Mouse (Mus musculus): ENCODE data around the gene St13. TPM values are rescaled to one million over a fixed set of nuclear protein-coding genes. Genes with fewer than 3 reads are reported as not detected.

The St13 gene
- polyA plus RNA-seq, 2 experiments = 36.2 to 48.3 TPM

DNA sequence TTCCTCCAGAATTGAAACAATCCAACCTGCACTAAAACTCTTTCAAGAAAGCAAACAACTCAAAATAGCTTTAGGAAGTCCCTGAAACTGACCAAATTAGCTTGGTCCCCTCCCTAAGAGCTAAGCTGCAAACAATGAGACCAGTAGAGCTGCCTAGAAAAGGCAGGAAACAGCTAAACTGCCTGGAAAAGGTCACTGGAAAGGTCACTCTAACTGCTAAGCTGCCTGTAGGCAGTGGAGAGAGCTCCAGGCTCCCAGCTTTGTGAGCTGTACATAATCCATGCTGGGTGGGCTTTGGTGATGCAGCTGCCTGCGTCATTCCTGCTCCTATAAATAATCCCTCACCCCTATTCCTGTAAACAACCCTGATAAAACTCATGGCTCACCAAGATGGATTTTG is 29.5 kb downstream of the St13 start:
- H3K4me1 ChIP-seq (replicated peaks; ENCODE audit: control insufficient read depth in 2 of 2, insufficient read depth in 2 of 2, low read length in 1 of 2) = peaks cover 0 to 4% of the 10 kb centered on the region in 2 experiments; a peak in 1 of 4 replicates
- H3K9ac ChIP-seq (replicated peaks) = no peak overlapping the region
- H3K9me3 ChIP-seq (ENCODE audit: control insufficient read depth, low read length) = no peaks in the 10 kb centered on the region
- H3K4me3 ChIP-seq (ENCODE audit: insufficient read depth in 1 of 2, low read depth in 2 of 2, low read length in 2 of 2) = no peak overlapping the region
- peaks cover 32% of the 10 kb centered on the region for H3K36me3 ChIP-seq (replicated peaks; ENCODE audit: control insufficient read depth, insufficient read depth, low read depth)
- H3K4me2 ChIP-seq (ENCODE audit: low read depth) = no peak overlapping the region
- no peak for DNase-seq (ENCODE audit: low read depth in 3 of 3, low spot score in 3 of 3)
- H3K27me3 ChIP-seq (ENCODE audit: control insufficient read depth, insufficient read depth, low read length) = no peaks in the 10 kb centered on the region
- WGBS (ENCODE audit: insufficient replicate concordance) = 80% methylated on average over 1 of the region's 1 CpGs
- TF ChIP-seq CTCF (IDR thresholded peaks at IDR 0.05; ENCODE audit: low read depth) (no peak), EP300 (IDR thresholded peaks at IDR 0.05; ENCODE audit: low read depth) (no peak)
- ATAC-seq (ENCODE audit: insufficient read depth) = no peak
- H3K27ac ChIP-seq = no peak overlapping the region

- DNase-seq (ENCODE audit: low read depth in 3 of 3, low spot score in 3 of 3) = no peak
- TF ChIP-seq EP300 (IDR thresholded peaks at IDR 0.05; ENCODE audit: low read depth) (no peak), CTCF (IDR thresholded peaks at IDR 0.05; ENCODE audit: low read depth) (no peak)
- H3K4me3 ChIP-seq (ENCODE audit: insufficient read depth in 1 of 2, low read depth in 2 of 2, low read length in 2 of 2) = no peak overlapping the region
- peaks cover 31% of the 10 kb centered on the region for H3K36me3 ChIP-seq (replicated peaks; ENCODE audit: control insufficient read depth, insufficient read depth, low read depth)
- no peak overlapping the region for H3K4me2 ChIP-seq (ENCODE audit: low read depth)
- ATAC-seq (ENCODE audit: insufficient read depth) = no peak
- H3K27ac ChIP-seq = no peak overlapping the region
- no peaks in the 10 kb centered on the region for H3K27me3 ChIP-seq (ENCODE audit: control insufficient read depth, insufficient read depth, low read length)
- peaks cover 0 to 4% of the 10 kb centered on the region in 2 experiments; a peak in 1 of 4 replicates for H3K4me1 ChIP-seq (replicated peaks; ENCODE audit: control insufficient read depth in 2 of 2, insufficient read depth in 2 of 2, low read length in 1 of 2)
- no peaks in the 10 kb centered on the region for H3K9me3 ChIP-seq (ENCODE audit: control insufficient read depth, low read length)
- WGBS (ENCODE audit: insufficient replicate concordance) = 68% methylated on average over 1 of the region's 1 CpGs
- H3K9ac ChIP-seq (replicated peaks) = no peak overlapping the region
Observed at GRCm38 (mm10) chr15:81368601-81369000, 31.3 kb downstream of the St13 start.

GRCm38 (mm10) chr15:81366241-81366640 is 33.6 kb downstream of the St13 start:
- Histone ChIP-seq H3K4me3 (ENCODE audit: insufficient read depth in 1 of 2, low read depth in 2 of 2, low read length in 2 of 2) (no peak overlapping the region), H3K4me2 (ENCODE audit: low read depth) (no peak overlapping the region), H3K27me3 (ENCODE audit: control insufficient read depth, insufficient read depth, low read length) (no peaks in the 10 kb centered on the region), H3K36me3 (replicated peaks; ENCODE audit: control insufficient read depth, insufficient read depth, low read depth) (peaks cover 26% of the 10 kb centered on the region), H3K9ac (replicated peaks) (no peak overlapping the region), H3K9me3 (ENCODE audit: control insufficient read depth, low read length) (no peaks in the 10 kb centered on the region), H3K4me1 (replicated peaks; ENCODE audit: control insufficient read depth in 2 of 2, insufficient read depth in 2 of 2, low read length in 1 of 2) (peaks cover 5 to 17% of the 10 kb centered on the region in 2 experiments), H3K27ac (no peak overlapping the region)
- 76% methylated on average over 4 of the region's 4 CpGs for WGBS (ENCODE audit: insufficient replicate concordance)
- no peak for TF ChIP-seq EP300 (IDR thresholded peaks at IDR 0.05; ENCODE audit: low read depth)
- no peak for TF ChIP-seq CTCF (IDR thresholded peaks at IDR 0.05; ENCODE audit: low read depth)
- DNase-seq (ENCODE audit: low read depth in 3 of 3, low spot score in 3 of 3) = no peak
- ATAC-seq (ENCODE audit: insufficient read depth) = no peak

- TF ChIP-seq EP300 (IDR thresholded peaks at IDR 0.05; ENCODE audit: low read depth) = no peak
- no peak for ATAC-seq (ENCODE audit: insufficient read depth)
- no peak overlapping the region for H3K9ac ChIP-seq (replicated peaks)
- H3K27me3 ChIP-seq (ENCODE audit: control insufficient read depth, insufficient read depth, low read length) = no peaks in the 10 kb centered on the region
- peaks cover 21% of the 10 kb centered on the region for H3K36me3 ChIP-seq (replicated peaks; ENCODE audit: control insufficient read depth, insufficient read depth, low read depth)
- H3K9me3 ChIP-seq (ENCODE audit: control insufficient read depth, low read length) = no peaks in the 10 kb centered on the region
- peak in 2 of 3 experiments; percentile 20 to 24 for DNase-seq (ENCODE audit: low read depth in 3 of 3, low spot score in 3 of 3)
- no peak overlapping the region for H3K27ac ChIP-seq
- H3K4me1 ChIP-seq (replicated peaks; ENCODE audit: control insufficient read depth in 2 of 2, insufficient read depth in 2 of 2, low read length in 1 of 2) = peaks cover 9 to 22% of the 10 kb centered on the region in 2 experiments
- 59% methylated on average over 8 of the region's 8 CpGs for WGBS (ENCODE audit: insufficient replicate concordance)
- H3K4me3 ChIP-seq (ENCODE audit: insufficient read depth in 1 of 2, low read depth in 2 of 2, low read length in 2 of 2) = no peak overlapping the region
- H3K4me2 ChIP-seq (ENCODE audit: low read depth) = no peak overlapping the region
Observed at GRCm38 (mm10) chr15:81365246-81365645, 34.6 kb downstream of the St13 start.

GRCm38 (mm10) chr15:81364271-81364670 is 35.6 kb downstream of the St13 start:
- H3K27me3 ChIP-seq (ENCODE audit: control insufficient read depth, insufficient read depth, low read length) = no peaks in the 10 kb centered on the region
- TF ChIP-seq EP300 (IDR thresholded peaks at IDR 0.05; ENCODE audit: low read depth) (no peak), CTCF (IDR thresholded peaks at IDR 0.05; ENCODE audit: low read depth) (no peak)
- H3K9ac ChIP-seq (replicated peaks) = no peak overlapping the region
- no peaks in the 10 kb centered on the region for H3K9me3 ChIP-seq (ENCODE audit: control insufficient read depth, low read length)
- ATAC-seq (ENCODE audit: insufficient read depth) (no peak), DNase-seq (ENCODE audit: low read depth in 3 of 3, low spot score in 3 of 3) (no peak)
- WGBS (ENCODE audit: insufficient replicate concordance) = 86% methylated on average over 1 of the region's 1 CpGs
- no peak overlapping the region for H3K4me3 ChIP-seq (ENCODE audit: insufficient read depth in 1 of 2, low read depth in 2 of 2, low read length in 2 of 2)
- H3K27ac ChIP-seq = no peak overlapping the region
- H3K36me3 ChIP-seq (replicated peaks; ENCODE audit: control insufficient read depth, insufficient read depth, low read depth) = peaks cover 21% of the 10 kb centered on the region
- peaks cover 17 to 30% of the 10 kb centered on the region in 2 experiments for H3K4me1 ChIP-seq (replicated peaks; ENCODE audit: control insufficient read depth in 2 of 2, insufficient read depth in 2 of 2, low read length in 1 of 2)
- H3K4me2 ChIP-seq (ENCODE audit: low read depth) = no peak overlapping the region

Measured in liver, embryonic 14.5 days (tissue).